Mouse (Mus musculus) midbrain, embryonic 12.5 days (tissue): Measurements from ENCODE around the gene Cish. TPM values are rescaled to one million over a fixed set of nuclear protein-coding genes. Genes with fewer than 3 reads are reported as not detected.

Experiments used
- ATAC-seq: fragments of 200-750 bp; cut with Nextera tagmentation; 2 replicates; pipeline ENCODE4 v1.8.0; 2017; ENCODE audit warnings: low read depth, moderate TSS enrichment, moderate library complexity; ENCODE audit not compliant: low FRiP score
- H3K27ac ChIP-seq: fragments of 300-500 bp; sonication (generic); replicated peaks from 2 replicates; pipeline ENCODE4 v1.5.1; 2016; ENCODE audit warnings: mild to moderate bottlenecking
- H3K27me3 ChIP-seq: fragments of 300-500 bp; sonication (generic); 2 replicates; pipeline ENCODE4 v1.6.1; 2016; ENCODE audit warnings: mild to moderate bottlenecking
- H3K36me3 ChIP-seq: fragments of 300-500 bp; sonication (generic); 2 replicates; pipeline ENCODE4 v1.6.1; 2016
- H3K4me1 ChIP-seq: fragments of 300-500 bp; sonication (generic); 2 replicates; pipeline ENCODE4 v1.6.1; 2016
- H3K4me2 ChIP-seq: fragments of 300-500 bp; sonication (generic); replicated peaks from 2 replicates; pipeline ENCODE4 v1.6.1; 2016; ENCODE audit warnings: mild to moderate bottlenecking, moderate library complexity
- H3K4me3 ChIP-seq: fragments of 300-500 bp; sonication (generic); 2 replicates; pipeline ENCODE4 v1.5.1; 2016; ENCODE audit warnings: mild to moderate bottlenecking
- H3K9ac ChIP-seq: fragments of 300-500 bp; sonication (generic); replicated peaks from 2 replicates; pipeline ENCODE4 v1.6.1; 2016; ENCODE audit warnings: mild to moderate bottlenecking, moderate library complexity
- H3K9me3 ChIP-seq: fragments of 300-500 bp; sonication (generic); 2 replicates; pipeline ENCODE4 v1.6.1; 2016; ENCODE audit warnings: mild to moderate bottlenecking
- WGBS: fragments of 180-500 bp; shearing (Covaris S2); methylation state at CpG from one replicate; pipeline ENCODE4 v1.1.7; 2016; 5-methylcytosine and 5-hydroxymethylcytosine counted together
- polyA plus RNA-seq: library from polyadenylated mRNA; unstranded; fragments of >200 nt; fragmentation: Nextera tagmentation; extraction: Ambion mirVana; gene quantifications from 2 replicates; pipeline ENCODE4 v1.2.1, GENCODE M21; 2016

Gene Cish
- polyA plus RNA-seq, 1 experiment from 2014 or later, result 6.8 TPM

GRCm38 (mm10) chr9:107263912-107264311 lies 31.9 kb upstream of the Cish start:
- Histone ChIP-seq H3K4me2 (no peak overlapping the region), H3K27me3 (no peaks in the 10 kb centered on the region), H3K36me3 (no peaks in the 10 kb centered on the region), H3K27ac (no peak overlapping the region), H3K4me1 (no peaks in the 10 kb centered on the region), H3K9ac (no peak overlapping the region), H3K9me3 (no peaks in the 10 kb centered on the region), H3K4me3 (no peak overlapping the region)
- ATAC-seq, result no peak
- WGBS, result 89% methylated on average over 5 of the region's 5 CpGs

DNA sequence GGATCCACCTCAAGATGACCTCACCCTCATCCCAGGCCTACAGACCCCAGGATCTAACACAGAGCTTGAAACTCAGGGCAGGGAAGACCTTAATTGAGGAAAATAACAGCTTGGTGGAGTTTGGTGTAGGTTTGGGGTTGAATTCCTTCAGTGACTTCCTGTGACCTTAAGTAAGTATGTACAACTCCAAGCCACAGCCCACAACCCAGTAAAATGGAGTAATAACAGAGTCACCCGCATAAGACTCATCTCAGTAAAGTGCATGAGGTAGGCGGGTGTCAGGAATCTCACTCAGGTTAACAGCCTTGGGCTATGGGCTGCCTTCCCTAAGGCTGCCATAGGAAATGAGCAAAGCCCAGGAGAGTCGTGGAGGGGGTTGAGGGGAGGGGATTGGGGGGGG lies 31.1 kb upstream of the Cish start:
- no peaks in the 10 kb centered on the region for H3K36me3 ChIP-seq
- 76% methylated on average over 3 of the region's 3 CpGs for WGBS
- no peak for ATAC-seq
- H3K9me3 ChIP-seq, result no peaks in the 10 kb centered on the region
- no peak overlapping the region for H3K9ac ChIP-seq
- no peaks in the 10 kb centered on the region for H3K4me1 ChIP-seq
- H3K4me3 ChIP-seq, result no peak overlapping the region
- no peak overlapping the region for H3K4me2 ChIP-seq
- H3K27me3 ChIP-seq, result no peaks in the 10 kb centered on the region
- no peak overlapping the region for H3K27ac ChIP-seq

DNA sequence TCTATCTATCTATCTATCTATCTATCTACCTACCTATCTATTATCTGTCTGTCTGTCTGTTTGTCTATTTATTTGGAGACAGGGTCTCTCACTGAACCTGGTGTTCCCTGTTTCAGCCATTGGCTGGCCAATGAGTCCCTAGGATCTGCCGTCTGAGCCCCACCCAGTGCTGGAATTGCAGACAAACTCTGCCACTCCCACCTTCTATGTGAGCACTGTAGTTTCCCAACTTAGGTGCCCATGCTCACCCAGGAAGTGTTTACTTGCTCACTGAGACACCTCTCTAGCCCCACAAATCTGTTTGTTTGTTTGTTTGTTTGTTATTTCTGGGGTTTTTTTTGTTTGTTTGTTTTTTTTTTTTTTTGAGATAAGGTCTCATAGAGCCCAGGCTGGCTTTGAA lies 28.8 kb upstream of the Cish start:
- H3K9ac ChIP-seq, result no peak overlapping the region
- no peak overlapping the region for H3K27ac ChIP-seq
- H3K9me3 ChIP-seq, result no peaks in the 10 kb centered on the region
- no peaks in the 10 kb centered on the region for H3K27me3 ChIP-seq
- WGBS, result 80% methylated on average over 1 of the region's 1 CpGs
- no peak for ATAC-seq
- H3K4me1 ChIP-seq, result no peaks in the 10 kb centered on the region
- no peak overlapping the region for H3K4me2 ChIP-seq
- no peak overlapping the region for H3K4me3 ChIP-seq
- H3K36me3 ChIP-seq, result no peaks in the 10 kb centered on the region

- Histone ChIP-seq H3K4me2 (no peak overlapping the region), H3K27me3 (no peaks in the 10 kb centered on the region), H3K27ac (no peak overlapping the region), H3K9me3 (no peaks in the 10 kb centered on the region), H3K4me3 (no peak overlapping the region), H3K9ac (no peak overlapping the region), H3K4me1 (no peaks in the 10 kb centered on the region), H3K36me3 (no peaks in the 10 kb centered on the region)
- 65% methylated on average over 4 of the region's 4 CpGs for WGBS
- ATAC-seq, result no peak
Observed at GRCm38 (mm10) chr9:107267721-107268402, 28.0 kb upstream of the Cish start.

GRCm38 (mm10) chr9:107269772-107270171 lies 26.1 kb upstream of the Cish start:
- Histone ChIP-seq H3K4me1 (no peaks in the 10 kb centered on the region), H3K9ac (no peak overlapping the region), H3K27me3 (no peaks in the 10 kb centered on the region), H3K9me3 (no peaks in the 10 kb centered on the region), H3K4me3 (no peak overlapping the region), H3K27ac (no peak overlapping the region), H3K36me3 (no peaks in the 10 kb centered on the region), H3K4me2 (no peak overlapping the region)
- 90% methylated on average over 1 of the region's 1 CpGs for WGBS
- no peak for ATAC-seq

DNA sequence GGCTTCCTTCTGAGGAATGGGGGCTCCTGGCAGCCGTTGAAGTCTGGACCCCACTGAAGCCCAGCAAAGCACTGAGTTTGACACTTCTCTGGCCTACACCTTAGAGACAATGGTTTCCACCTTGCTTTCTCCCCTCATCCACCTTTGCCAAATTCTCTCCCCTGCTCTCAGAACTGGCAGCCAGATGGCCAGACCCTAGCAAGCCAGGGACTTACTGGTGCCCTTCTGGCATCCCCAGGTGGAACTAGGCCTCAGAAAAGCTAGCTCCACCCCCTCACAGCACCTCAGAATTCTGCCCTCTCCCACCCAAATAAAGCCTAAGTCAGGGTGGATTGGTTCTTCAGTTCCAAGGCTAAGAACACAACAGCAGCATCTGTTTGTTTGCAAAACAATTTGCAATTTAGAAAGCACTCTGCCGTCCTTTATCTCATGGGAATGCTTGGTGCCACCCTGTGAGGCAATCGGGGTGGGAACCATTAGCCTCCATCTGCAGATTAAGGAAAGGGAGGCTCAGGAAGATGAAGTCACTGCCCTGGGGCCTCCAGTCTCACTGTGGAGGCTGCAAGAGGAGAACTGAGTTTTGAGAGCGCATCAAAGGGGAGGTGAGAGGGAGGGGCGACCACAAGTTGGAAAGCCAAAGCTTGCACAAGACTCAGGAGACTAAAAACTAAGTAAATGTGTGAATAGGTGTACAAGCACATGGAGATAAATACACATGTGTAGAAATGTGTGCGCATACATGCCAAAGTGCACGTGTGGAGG lies 24.5 kb upstream of the Cish start:
- H3K9me3 ChIP-seq, result no peaks in the 10 kb centered on the region
- ATAC-seq, result no peak
- H3K27me3 ChIP-seq, result no peaks in the 10 kb centered on the region
- no peak overlapping the region for H3K4me3 ChIP-seq
- H3K27ac ChIP-seq, result no peak overlapping the region
- WGBS, result 79% methylated on average over 7 of the region's 7 CpGs
- no peak overlapping the region for H3K4me2 ChIP-seq
- no peaks in the 10 kb centered on the region for H3K36me3 ChIP-seq
- H3K9ac ChIP-seq, result no peak overlapping the region
- no peaks in the 10 kb centered on the region for H3K4me1 ChIP-seq

GRCm38 (mm10) chr9:107272284-107272683 lies 23.5 kb upstream of the Cish start:
- WGBS, result 87% methylated on average over 4 of the region's 4 CpGs
- H3K4me2 ChIP-seq, result no peak overlapping the region

GRCm38 (mm10) chr9:107273184-107273583 lies 22.6 kb upstream of the Cish start:
- H3K27ac ChIP-seq, result no peak overlapping the region
- H3K4me3 ChIP-seq, result no peak overlapping the region
- H3K4me1 ChIP-seq, result no peaks in the 10 kb centered on the region
- H3K36me3 ChIP-seq, result no peaks in the 10 kb centered on the region
- no peak overlapping the region for H3K9ac ChIP-seq
- ATAC-seq, result no peak
- no peaks in the 10 kb centered on the region for H3K27me3 ChIP-seq
- H3K4me2 ChIP-seq, result no peak overlapping the region
- H3K9me3 ChIP-seq, result no peaks in the 10 kb centered on the region
- 80% methylated on average over 10 of the region's 10 CpGs for WGBS

More at GRCm38 (mm10) chr9:107272284-107272683, 23.5 kb upstream of the Cish start:
- Histone ChIP-seq H3K9me3 (no peaks in the 10 kb centered on the region), H3K4me3 (no peak overlapping the region), H3K27ac (no peak overlapping the region), H3K9ac (no peak overlapping the region), H3K4me1 (no peaks in the 10 kb centered on the region), H3K36me3 (no peaks in the 10 kb centered on the region), H3K27me3 (no peaks in the 10 kb centered on the region)
- no peak for ATAC-seq

GRCm38 (mm10) chr9:107274751-107275150 lies 21.1 kb upstream of the Cish start:
- WGBS, result 87% methylated on average over 6 of the region's 6 CpGs

DNA sequence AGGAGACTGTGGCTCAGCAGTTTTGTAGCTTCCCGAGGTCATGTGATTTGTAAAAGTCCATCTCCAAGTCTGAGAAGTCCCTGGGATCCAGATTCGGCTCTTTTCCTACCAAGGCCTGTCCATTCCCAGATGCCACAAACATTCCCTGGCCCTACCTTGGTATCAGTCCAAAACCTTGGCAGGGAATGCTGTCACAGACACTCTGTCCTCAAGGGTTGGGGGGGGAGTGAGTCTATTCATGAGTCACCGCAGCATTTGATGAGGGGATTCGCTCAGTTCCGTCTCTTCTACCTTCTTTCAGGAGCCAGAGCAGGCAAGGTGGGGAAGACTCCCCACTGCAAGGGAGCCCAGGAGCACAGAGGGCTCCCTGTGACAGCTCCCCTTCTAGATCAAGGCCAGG lies 20.1 kb upstream of the Cish start:
- no peak for ATAC-seq
- Histone ChIP-seq H3K9ac (no peak overlapping the region), H3K4me1 (peaks cover 21% of the 10 kb centered on the region), H3K36me3 (no peaks in the 10 kb centered on the region), H3K27me3 (peaks cover 4% of the 10 kb centered on the region; the same call in 1 of the 2 replicates), H3K9me3 (no peaks in the 10 kb centered on the region), H3K4me3 (no peak overlapping the region), H3K27ac (no peak overlapping the region), H3K4me2 (no peak overlapping the region)
- 87% methylated on average over 5 of the region's 5 CpGs for WGBS

More at GRCm38 (mm10) chr9:107274751-107275150, 21.1 kb upstream of the Cish start:
- ATAC-seq, result no peak
- H3K4me3 ChIP-seq, result no peak overlapping the region
- peaks cover 13% of the 10 kb centered on the region for H3K4me1 ChIP-seq
- H3K9ac ChIP-seq, result no peak overlapping the region
- H3K36me3 ChIP-seq, result no peaks in the 10 kb centered on the region
- H3K27ac ChIP-seq, result no peak overlapping the region
- no peak overlapping the region for H3K4me2 ChIP-seq
- H3K9me3 ChIP-seq, result no peaks in the 10 kb centered on the region
- H3K27me3 ChIP-seq, result 0 out of 2 replicates have a peak, but pooled peaks cover under 1% of the 10 kb centered on the region

- H3K9ac ChIP-seq, result no peak overlapping the region
- 86% methylated on average over 7 of the region's 7 CpGs for WGBS
- ATAC-seq, result no peak
Observed at GRCm38 (mm10) chr9:107277603-107278002, 18.2 kb upstream of the Cish start.

DNA sequence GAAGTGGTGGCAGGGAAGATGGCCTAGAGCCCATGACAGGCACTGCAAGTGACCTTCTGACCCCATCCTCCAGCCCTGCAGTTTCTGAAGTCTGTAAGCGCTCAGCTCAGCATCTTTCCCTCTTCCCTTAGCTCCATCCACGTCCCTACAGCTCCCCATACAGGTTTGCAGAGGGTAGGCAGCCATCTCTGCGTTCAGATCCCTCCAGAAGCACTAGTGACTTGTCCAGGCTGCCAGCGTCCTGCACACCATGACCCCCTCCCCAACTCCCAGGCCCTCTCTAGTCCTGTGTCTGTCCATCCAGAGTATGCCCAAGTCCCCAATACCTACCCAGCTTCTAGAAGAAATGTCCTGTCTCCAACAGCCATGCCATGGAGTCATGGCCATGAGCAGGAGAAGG lies 17.7 kb upstream of the Cish start:
- no peak for ATAC-seq
- Histone ChIP-seq H3K27me3 (peaks cover 4% of the 10 kb centered on the region; the same call in 1 of the 2 replicates), H3K27ac (no peak overlapping the region), H3K4me2 (no peak overlapping the region), H3K9ac (no peak overlapping the region), H3K9me3 (no peaks in the 10 kb centered on the region), H3K4me3 (no peak overlapping the region), H3K36me3 (no peaks in the 10 kb centered on the region), H3K4me1 (peaks cover 21% of the 10 kb centered on the region)
- WGBS, result 46% methylated on average over 4 of the region's 4 CpGs

More at GRCm38 (mm10) chr9:107277603-107278002, 18.2 kb upstream of the Cish start:
- Histone ChIP-seq H3K9me3 (no peaks in the 10 kb centered on the region), H3K4me2 (no peak overlapping the region), H3K27me3 (peaks cover 4% of the 10 kb centered on the region; the same call in 1 of the 2 replicates), H3K4me1 (peaks cover 21% of the 10 kb centered on the region), H3K36me3 (no peaks in the 10 kb centered on the region), H3K4me3 (no peak overlapping the region), H3K27ac (no peak overlapping the region)
